Mouse (Mus musculus) neural tube, embryonic 11.5 days (tissue): ENCODE measurements around the gene Timm13. TPM values are rescaled to one million over a fixed set of nuclear protein-coding genes. Genes with fewer than 3 reads are reported as not detected.
A peak's percentile ranks its signal among the peaks of the same experiment; 100 is the strongest.

Experiments used
- ATAC-seq: fragments of 200-750 bp; cut with Nextera tagmentation; 2 replicates; pipeline ENCODE4 v1.8.0; 2017; ENCODE audit warnings: moderate number of reproducible peaks, mild to moderate bottlenecking, moderate TSS enrichment, moderate library complexity; ENCODE audit not compliant: insufficient read depth, low FRiP score, low TSS enrichment
- DNase-seq: peaks from one replicate; pipeline ENCODE4 v3.0.0-alpha.2; 2015; ENCODE audit warnings: low spot score
- H3K27ac ChIP-seq: fragments of 300-500 bp; sonication (generic); 2 replicates; pipeline ENCODE4 v1.5.1; 2014; ENCODE audit warnings: low read depth, mild to moderate bottlenecking, low read length
- H3K27me3 ChIP-seq: fragments of 300-500 bp; sonication (generic); 2 replicates; pipeline ENCODE4 v1.6.1; 2014; ENCODE audit warnings: mild to moderate bottlenecking, low read length, mixed read lengths; ENCODE audit not compliant: control insufficient read depth, insufficient read depth
- H3K36me3 ChIP-seq: fragments of 300-500 bp; sonication (generic); 2 replicates; pipeline ENCODE4 v1.6.1; 2014; ENCODE audit warnings: mild to moderate bottlenecking, low read length, moderate library complexity, mixed read lengths; ENCODE audit not compliant: control insufficient read depth, insufficient read depth
- H3K4me1 ChIP-seq: fragments of 300-500 bp; sonication (generic); 2 replicates; pipeline ENCODE4 v1.6.1; 2014; ENCODE audit warnings: low read length, mixed read lengths; ENCODE audit not compliant: control insufficient read depth, insufficient read depth
- H3K4me2 ChIP-seq: fragments of 300-500 bp; sonication (generic); 2 replicates; pipeline ENCODE4 v1.6.1; 2014; ENCODE audit warnings: low read depth, mild to moderate bottlenecking, moderate library complexity
- H3K4me3 ChIP-seq: fragments of 300-500 bp; sonication (generic); 2 replicates; pipeline ENCODE4 v1.5.1; 2014; ENCODE audit warnings: low read depth, low read length
- H3K9ac ChIP-seq: fragments of 300-500 bp; sonication (generic); 2 replicates; pipeline ENCODE4 v1.6.1; 2014; ENCODE audit warnings: mild to moderate bottlenecking, low read length
- H3K9me3 ChIP-seq: fragments of 300-500 bp; sonication (generic); 2 replicates; pipeline ENCODE4 v1.6.1; 2016; ENCODE audit warnings: low read length; ENCODE audit not compliant: control insufficient read depth
- WGBS: fragments of 180-500 bp; shearing (Covaris S2); extraction: QIAGEN DNeasy Blood & Tissue Kit; methylation state at CpG from one replicate; pipeline ENCODE4 v1.1.7; 2014; 5-methylcytosine and 5-hydroxymethylcytosine counted together
- polyA plus RNA-seq: library from polyadenylated mRNA; unstranded; fragments of >200 nt; fragmentation: Nextera tagmentation; extraction: Ambion mirVana; gene quantifications from 2 replicates; pipeline ENCODE4 v1.2.1, GENCODE M21; 2014

The Timm13 gene
- polyA plus RNA-seq, 1 experiment from 2014 or later: 312 TPM

- peaks cover 31% of the 10 kb centered on the region for H3K4me1 ChIP-seq
- no peak for ATAC-seq
Observed at GRCm38 (mm10) chr10:80930361-80931152, 29.8 kb upstream of the Timm13 start.

GRCm38 (mm10) chr10:80929299-80930226 is 28.8 kb upstream of the Timm13 start, which contains the start of gene Gadd45b:
Gene Gadd45b, plus strand, starts transcription at chr10:80930073.
- Histone ChIP-seq H3K4me1 (peaks cover 31% of the 10 kb centered on the region), H3K36me3 (no peaks in the 10 kb centered on the region), H3K9me3 (no peaks in the 10 kb centered on the region), H3K4me3 (peak within 1 kb of the TSS; percentile 44), H3K4me2 (peak within 1 kb of the TSS; percentile 86), H3K9ac (peak within 1 kb of the TSS; percentile 45; the same call in 1 of the 2 replicates), H3K27me3 (peaks cover 45% of the 10 kb centered on the region), H3K27ac (no peak within 1 kb of the TSS)
- ATAC-seq (peak; percentile 89), DNase-seq (peak; percentile 99)
- under 1% methylated on average over 56 of the region's 56 CpGs for WGBS

More at GRCm38 (mm10) chr10:80930361-80931152, 29.8 kb upstream of the Timm13 start:
- no peak for DNase-seq
- peak overlapping the region; percentile 44; the same call in 1 of the 2 replicates for H3K9ac ChIP-seq
- H3K4me3 ChIP-seq: peak overlapping the region; percentile 44
- H3K4me2 ChIP-seq: peak overlapping the region; percentile 68
- no peaks in the 10 kb centered on the region for H3K9me3 ChIP-seq
- no peak overlapping the region for H3K27ac ChIP-seq
- no peaks in the 10 kb centered on the region for H3K36me3 ChIP-seq
- WGBS: under 1% methylated on average over 45 of the region's 45 CpGs
- peaks cover 54% of the 10 kb centered on the region for H3K27me3 ChIP-seq

DNA sequence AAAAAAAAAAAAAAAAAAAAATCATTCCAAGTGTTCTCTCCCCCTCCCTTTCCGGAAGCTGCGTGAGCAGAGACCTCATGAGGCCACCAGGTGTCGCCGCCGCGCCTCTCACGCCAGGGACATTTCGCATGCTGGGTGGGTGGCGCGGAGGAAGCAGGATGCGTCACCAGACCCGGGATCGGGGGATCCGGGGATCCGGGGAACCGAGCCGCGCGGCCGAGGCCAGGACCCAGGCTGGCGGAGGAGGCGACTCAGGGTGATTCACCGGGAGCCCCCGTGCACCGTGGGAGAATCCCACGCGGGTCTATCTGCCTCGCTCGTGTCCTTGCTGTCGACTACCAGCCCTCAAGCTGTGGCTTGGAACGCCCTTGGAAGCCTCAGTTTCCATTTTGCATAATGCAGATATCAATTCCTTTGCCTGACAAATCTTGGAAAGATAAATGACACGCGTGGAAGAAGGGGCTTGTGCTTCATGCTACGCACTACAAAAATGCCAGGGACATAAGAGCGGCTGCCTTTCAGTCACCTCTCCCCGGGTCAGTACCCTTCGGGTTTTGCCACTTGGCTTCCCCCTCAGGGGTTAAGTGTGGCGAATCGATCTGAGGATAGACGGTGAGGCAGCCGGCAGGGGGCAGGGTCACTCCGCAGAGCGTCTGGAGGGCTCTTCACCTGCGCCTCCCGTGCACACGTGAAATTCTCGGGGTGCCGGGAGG is 28.0 kb upstream of the Timm13 start:
- H3K27ac ChIP-seq: no peak overlapping the region
- WGBS: under 1% methylated on average over 48 of the region's 48 CpGs
- peak; percentile 92 for DNase-seq

GRCm38 (mm10) chr10:80925472-80925871 is 24.7 kb upstream of the Timm13 start:
- H3K36me3 ChIP-seq: no peaks in the 10 kb centered on the region
- H3K9ac ChIP-seq: no peak overlapping the region
- 45% methylated on average over 3 of the region's 3 CpGs for WGBS
- H3K9me3 ChIP-seq: no peaks in the 10 kb centered on the region
- H3K4me2 ChIP-seq: no peak overlapping the region
- DNase-seq (no peak), ATAC-seq (no peak)
- H3K4me3 ChIP-seq: no peak overlapping the region
- H3K4me1 ChIP-seq: peaks cover 17% of the 10 kb centered on the region
- peaks cover 4% of the 10 kb centered on the region for H3K27me3 ChIP-seq
- no peak overlapping the region for H3K27ac ChIP-seq

More for the DNA sequence above, 28.0 kb upstream of the Timm13 start:
- peak overlapping the region; percentile 86 for H3K4me2 ChIP-seq
- ATAC-seq: peak; percentile 42
- peak overlapping the region; percentile 44 for H3K4me3 ChIP-seq
- H3K4me1 ChIP-seq: peaks cover 31% of the 10 kb centered on the region
- H3K36me3 ChIP-seq: no peaks in the 10 kb centered on the region
- H3K9me3 ChIP-seq: no peaks in the 10 kb centered on the region
- peak overlapping the region; percentile 45 for H3K9ac ChIP-seq
- H3K27me3 ChIP-seq: peaks cover 37% of the 10 kb centered on the region

DNA sequence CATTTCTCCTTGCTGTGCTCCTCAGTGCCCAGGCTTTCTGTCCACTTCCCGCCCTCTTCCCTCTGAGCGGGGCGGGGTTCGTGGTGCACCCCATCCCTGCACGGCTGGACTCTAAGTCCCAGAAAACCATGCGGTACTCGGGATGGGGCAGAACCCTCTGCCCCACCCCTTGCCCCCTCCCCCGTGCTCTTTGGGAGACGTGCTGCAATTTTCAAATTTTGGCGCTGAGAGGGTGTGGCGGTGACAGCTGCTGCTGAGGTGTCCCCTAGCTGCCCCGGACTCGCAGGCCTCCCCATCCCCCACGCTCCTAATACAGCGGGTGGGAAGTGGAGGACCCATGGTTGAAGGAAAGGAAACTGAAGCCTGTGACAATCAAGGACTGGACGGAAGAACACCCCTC is 21.2 kb upstream of the Timm13 start:
- Histone ChIP-seq H3K27ac (no peak overlapping the region), H3K36me3 (no peaks in the 10 kb centered on the region), H3K9ac (peak overlapping the region; percentile 41), H3K4me3 (peak overlapping the region; percentile 12), H3K9me3 (no peaks in the 10 kb centered on the region), H3K27me3 (no peaks in the 10 kb centered on the region), H3K4me1 (peaks cover 10% of the 10 kb centered on the region), H3K4me2 (peak overlapping the region; percentile 37)
- peak; percentile 63 for DNase-seq
- ATAC-seq: no peak
- 7% methylated on average over 16 of the region's 16 CpGs for WGBS

DNA sequence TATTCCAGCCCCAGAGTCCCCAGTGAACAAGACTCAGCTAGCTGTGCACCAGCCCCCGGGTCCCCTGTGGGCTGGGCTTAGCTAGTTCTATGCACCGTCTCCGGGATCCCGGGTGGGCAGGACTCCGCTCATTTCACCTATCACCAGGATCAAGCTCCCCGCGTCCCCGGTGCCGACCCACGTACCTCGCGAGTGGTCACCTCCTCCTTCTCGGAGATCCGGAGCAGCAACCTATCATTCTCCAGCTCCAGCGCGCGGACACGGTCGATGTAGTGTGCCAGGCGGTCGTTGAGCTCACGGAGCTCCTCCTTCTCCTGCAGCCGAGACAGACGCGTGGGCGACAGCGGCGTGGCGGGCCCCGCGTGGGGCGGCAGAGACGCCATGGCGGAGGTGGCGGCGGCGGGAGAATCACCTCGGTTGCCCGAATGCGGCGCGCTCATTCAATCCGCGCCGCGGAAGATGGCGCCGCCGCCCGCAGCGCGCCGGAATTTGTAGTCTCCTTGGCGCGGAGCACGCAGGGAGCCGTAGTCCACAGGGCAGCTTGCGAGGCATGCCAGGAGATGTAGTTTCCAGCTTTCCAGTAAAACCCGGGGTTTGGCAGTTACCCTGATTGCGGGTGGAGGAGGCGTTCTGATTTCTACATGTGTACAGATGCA is 17.1 kb upstream of the Timm13 start, which contains the start of gene Lmnb2:
Gene Lmnb2, minus strand, starts transcription at position 467 of the 656 bp plus-strand sequence.
- Histone ChIP-seq H3K36me3 (peaks cover 4% of the 10 kb centered on the region), H3K9me3 (no peaks in the 10 kb centered on the region), H3K27ac (peak within 1 kb of the TSS; percentile 42), H3K4me1 (peaks cover 16% of the 10 kb centered on the region), H3K4me2 (peak within 1 kb of the TSS; percentile 98), H3K27me3 (no peaks in the 10 kb centered on the region), H3K4me3 (peak within 1 kb of the TSS; percentile 97), H3K9ac (peak within 1 kb of the TSS; percentile 86)
- DNase-seq: peak; percentile 85
- under 1% methylated on average over 61 of the region's 61 CpGs for WGBS
- peak; percentile 74 for ATAC-seq

DNA sequence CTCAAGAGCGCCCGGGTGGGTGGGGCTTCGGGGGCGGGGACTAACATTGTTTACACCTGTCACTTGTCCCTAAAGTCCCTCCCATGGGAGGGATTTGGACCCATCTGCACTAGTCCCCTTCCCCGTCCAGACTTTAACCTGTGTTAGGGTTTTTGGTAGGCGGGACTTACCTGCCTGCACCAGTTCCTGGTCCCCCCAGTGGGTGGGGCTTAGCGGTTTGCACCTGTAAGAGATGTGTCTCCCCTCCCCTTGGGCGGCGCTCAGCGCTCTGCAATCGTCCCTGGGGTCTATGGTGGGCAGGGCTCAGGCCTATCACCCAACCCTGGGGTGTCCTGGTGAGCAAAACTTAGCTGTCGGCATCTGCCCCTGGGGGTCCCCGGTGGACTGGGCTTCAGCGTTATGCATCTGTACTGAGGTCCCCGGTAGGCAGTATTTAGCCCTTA is 16.6 kb upstream of the Timm13 start:
- ATAC-seq: no peak
- Histone ChIP-seq H3K4me3 (peak overlapping the region; percentile 97), H3K9me3 (no peaks in the 10 kb centered on the region), H3K36me3 (peaks cover 4% of the 10 kb centered on the region), H3K27me3 (no peaks in the 10 kb centered on the region), H3K4me2 (peak overlapping the region; percentile 98), H3K4me1 (peaks cover 16% of the 10 kb centered on the region), H3K27ac (peak overlapping the region; percentile 42), H3K9ac (peak overlapping the region; percentile 86)
- 2% methylated on average over 15 of the region's 15 CpGs for WGBS
- DNase-seq: no peak
